Mouse (Mus musculus): ENCODE measurements around the gene Ndufaf3. TPM values are rescaled to one million over a fixed set of nuclear protein-coding genes. Genes with fewer than 3 reads are reported as not detected.
A peak's percentile ranks its signal among the peaks of the same experiment; 100 is the strongest.

Ndufaf3 gene
- polyA plus RNA-seq, 1 experiment from 2014 or later: 37.7 TPM

DNA sequence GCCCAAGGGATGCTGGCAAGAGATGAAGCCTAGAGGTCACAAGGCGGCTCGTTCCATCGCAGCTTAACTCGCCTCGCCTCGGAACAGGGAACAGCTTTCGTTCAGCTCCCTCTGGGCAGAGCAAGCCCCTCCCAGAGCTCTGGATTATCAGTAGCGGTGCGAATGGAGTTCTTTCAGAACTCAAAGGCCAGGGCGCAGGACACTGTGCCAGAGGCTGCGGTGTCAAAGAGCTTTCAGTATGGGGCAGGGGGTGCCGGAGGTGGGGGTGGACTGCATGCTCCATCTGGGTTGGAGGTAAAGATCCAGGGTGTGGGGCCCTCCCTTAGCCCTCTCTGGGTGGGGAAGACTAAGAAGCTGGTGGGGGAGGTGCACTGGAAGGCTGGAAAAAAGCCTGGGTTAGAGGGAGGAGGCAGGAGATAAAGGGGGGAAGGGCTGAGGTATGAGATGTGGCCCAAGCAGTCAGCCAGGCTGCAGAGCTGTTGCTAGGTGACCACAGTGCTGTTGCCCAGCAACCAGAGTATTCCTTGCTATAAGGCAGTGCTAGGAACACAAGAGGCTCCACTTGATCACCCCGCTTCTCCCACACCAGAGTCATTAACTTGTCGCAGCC lies 20.4 kb upstream of the Ndufaf3 start:
- 0 out of 2 replicates have a peak overlapping the region, but pooled peaks have one; percentile 4 for H3K4me3 ChIP-seq (replicated peaks)
- ATAC-seq: peak; percentile 93
- H3K9ac ChIP-seq: no peak overlapping the region; the same call in 1 of the 2 replicates
- no peaks in the 10 kb centered on the region for H3K27me3 ChIP-seq (replicated peaks)
- H3K4me1 ChIP-seq (replicated peaks): peaks cover 22% of the 10 kb centered on the region
- no peaks in the 10 kb centered on the region for H3K36me3 ChIP-seq
- peak overlapping the region; percentile 52 for H3K4me2 ChIP-seq (replicated peaks)
- H3K27ac ChIP-seq: peak overlapping the region; percentile 68
- WGBS: 10% methylated on average over 14 of the region's 14 CpGs
- no peaks in the 10 kb centered on the region for H3K9me3 ChIP-seq

GRCm38 (mm10) chr9:108579344-108579690 lies 12.1 kb upstream of the Ndufaf3 start:
- no peaks in the 10 kb centered on the region for H3K9me3 ChIP-seq
- H3K9ac ChIP-seq: peak overlapping the region; percentile 83
- H3K27me3 ChIP-seq (replicated peaks): no peaks in the 10 kb centered on the region
- H3K4me2 ChIP-seq (replicated peaks): peak overlapping the region; percentile 80
- 48% methylated on average over 5 of the region's 5 CpGs for WGBS
- peak overlapping the region; percentile 72; the same call in 1 of the 2 replicates for H3K4me3 ChIP-seq (replicated peaks)
- no peak; the same call in 1 of the 2 replicates for ATAC-seq
- H3K36me3 ChIP-seq: peaks cover 9% of the 10 kb centered on the region; the same call in 1 of the 2 replicates
- peak overlapping the region; percentile 92 for H3K27ac ChIP-seq
- H3K4me1 ChIP-seq (replicated peaks): peaks cover 21% of the 10 kb centered on the region

GRCm38 (mm10) chr9:108578545-108579343 lies 11.5 kb upstream of the Ndufaf3 start, which contains the start of gene Wdr6:
Gene Wdr6, minus strand, starts transcription at chr9:108578739.
- no peaks in the 10 kb centered on the region for H3K27me3 ChIP-seq (replicated peaks)
- WGBS: 5% methylated on average over 51 of the region's 51 CpGs
- H3K4me1 ChIP-seq (replicated peaks): peaks cover 26% of the 10 kb centered on the region
- H3K9ac ChIP-seq: peak within 1 kb of the TSS; percentile 83
- peak; percentile 98 for ATAC-seq
- H3K9me3 ChIP-seq: no peaks in the 10 kb centered on the region
- H3K4me2 ChIP-seq (replicated peaks): peak within 1 kb of the TSS; percentile 80
- peak within 1 kb of the TSS; percentile 72 for H3K4me3 ChIP-seq (replicated peaks)
- H3K27ac ChIP-seq: peak within 1 kb of the TSS; percentile 92
- peaks cover 15% of the 10 kb centered on the region; the same call in 1 of the 2 replicates for H3K36me3 ChIP-seq

GRCm38 (mm10) chr9:108577934-108578544 lies 10.8 kb upstream of the Ndufaf3 start:
- no peaks in the 10 kb centered on the region for H3K27me3 ChIP-seq (replicated peaks)
- peak; percentile 18 for ATAC-seq
- H3K9me3 ChIP-seq: no peaks in the 10 kb centered on the region
- under 1% methylated on average over 24 of the region's 24 CpGs for WGBS
- peaks cover 26% of the 10 kb centered on the region for H3K4me1 ChIP-seq (replicated peaks)
- peak overlapping the region; percentile 80 for H3K4me2 ChIP-seq (replicated peaks)
- H3K36me3 ChIP-seq: peaks cover 20% of the 10 kb centered on the region
- peak overlapping the region; percentile 83 for H3K9ac ChIP-seq
- H3K27ac ChIP-seq: peak overlapping the region; percentile 92
- H3K4me3 ChIP-seq (replicated peaks): peak overlapping the region; percentile 72

GRCm38 (mm10) chr9:108577025-108577424 lies 9.8 kb upstream of the Ndufaf3 start:
- 33% methylated on average over 6 of the region's 6 CpGs for WGBS
- Histone ChIP-seq H3K27me3 (replicated peaks) (no peaks in the 10 kb centered on the region), H3K27ac (no peak overlapping the region), H3K4me3 (replicated peaks) (peak overlapping the region; percentile 72), H3K4me2 (replicated peaks) (peak overlapping the region; percentile 80), H3K9me3 (no peaks in the 10 kb centered on the region), H3K9ac (0 out of 2 replicates have a peak overlapping the region, but pooled peaks have one; percentile 83), H3K36me3 (peaks cover 30% of the 10 kb centered on the region), H3K4me1 (replicated peaks) (peaks cover 26% of the 10 kb centered on the region)
- no peak for ATAC-seq

- Histone ChIP-seq H3K27me3 (replicated peaks) (no peaks in the 10 kb centered on the region), H3K36me3 (peaks cover 40% of the 10 kb centered on the region), H3K27ac (no peak overlapping the region), H3K9ac (no peak overlapping the region), H3K4me2 (replicated peaks) (no peak overlapping the region), H3K4me3 (replicated peaks) (no peak overlapping the region), H3K4me1 (replicated peaks) (peaks cover 26% of the 10 kb centered on the region), H3K9me3 (no peaks in the 10 kb centered on the region)
- ATAC-seq: no peak
- 83% methylated on average over 37 of the region's 37 CpGs for WGBS
Measured at GRCm38 (mm10) chr9:108575321-108576297, 8.4 kb upstream of the Ndufaf3 start.

GRCm38 (mm10) chr9:108574921-108575320 lies 7.7 kb upstream of the Ndufaf3 start:
- no peak overlapping the region for H3K9ac ChIP-seq
- H3K27ac ChIP-seq: no peak overlapping the region
- no peak overlapping the region for H3K4me2 ChIP-seq (replicated peaks)
- H3K27me3 ChIP-seq (replicated peaks): no peaks in the 10 kb centered on the region
- peaks cover 40% of the 10 kb centered on the region for H3K36me3 ChIP-seq
- H3K9me3 ChIP-seq: no peaks in the 10 kb centered on the region
- H3K4me1 ChIP-seq (replicated peaks): peaks cover 31% of the 10 kb centered on the region
- ATAC-seq: no peak
- 88% methylated on average over 12 of the region's 12 CpGs for WGBS
- no peak overlapping the region for H3K4me3 ChIP-seq (replicated peaks)

GRCm38 (mm10) chr9:108573774-108574690 lies 6.8 kb upstream of the Ndufaf3 start:
- peaks cover 27% of the 10 kb centered on the region for H3K4me1 ChIP-seq (replicated peaks)
- H3K27ac ChIP-seq: no peak overlapping the region
- H3K4me2 ChIP-seq (replicated peaks): no peak overlapping the region
- no peak overlapping the region for H3K4me3 ChIP-seq (replicated peaks)
- no peaks in the 10 kb centered on the region for H3K9me3 ChIP-seq
- H3K9ac ChIP-seq: no peak overlapping the region
- H3K36me3 ChIP-seq: peaks cover 40% of the 10 kb centered on the region
- no peaks in the 10 kb centered on the region for H3K27me3 ChIP-seq (replicated peaks)
- ATAC-seq: no peak
- WGBS: 55% methylated on average over 26 of the region's 26 CpGs

- WGBS: 69% methylated on average over 10 of the region's 10 CpGs
- Histone ChIP-seq H3K4me2 (replicated peaks) (no peak overlapping the region), H3K4me1 (replicated peaks) (peaks cover 31% of the 10 kb centered on the region), H3K9me3 (no peaks in the 10 kb centered on the region), H3K27ac (no peak overlapping the region), H3K4me3 (replicated peaks) (no peak overlapping the region), H3K9ac (no peak overlapping the region), H3K36me3 (peaks cover 40% of the 10 kb centered on the region), H3K27me3 (replicated peaks) (no peaks in the 10 kb centered on the region)
- no peak for ATAC-seq
Measured at GRCm38 (mm10) chr9:108572321-108572720, 5.1 kb upstream of the Ndufaf3 start.

DNA sequence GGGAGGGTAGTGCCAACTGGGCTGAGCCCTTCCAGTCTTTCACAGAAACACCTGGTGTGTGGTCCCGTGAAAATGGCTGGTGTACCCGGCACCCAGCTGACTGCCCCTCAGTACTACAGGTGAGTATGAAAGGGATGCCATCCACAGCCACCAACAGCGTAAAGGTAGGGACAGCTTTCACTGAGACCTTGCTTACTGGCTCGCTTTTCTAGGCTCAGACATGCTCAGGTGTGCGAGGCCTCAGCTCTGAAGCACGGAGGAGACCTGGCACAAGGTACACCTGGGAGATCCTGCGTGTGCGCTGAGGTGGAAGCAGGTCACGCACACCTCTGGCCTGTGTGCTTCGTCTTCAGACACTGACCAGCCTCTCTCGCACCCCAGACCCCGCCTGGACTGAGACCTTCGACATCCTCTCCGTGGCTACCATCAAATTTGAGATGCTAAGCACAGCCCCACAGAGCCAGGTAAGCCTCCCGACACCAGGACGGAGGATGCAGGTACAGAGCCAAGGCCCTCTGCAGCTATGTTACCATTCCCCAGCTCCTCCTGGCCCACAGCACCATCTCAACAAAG lies 4.3 kb upstream of the Ndufaf3 start:
- H3K9ac ChIP-seq: no peak overlapping the region
- ATAC-seq: no peak
- peaks cover 39% of the 10 kb centered on the region for H3K36me3 ChIP-seq
- no peak overlapping the region for H3K4me2 ChIP-seq (replicated peaks)
- no peaks in the 10 kb centered on the region for H3K9me3 ChIP-seq
- no peak overlapping the region for H3K4me3 ChIP-seq (replicated peaks)
- H3K4me1 ChIP-seq (replicated peaks): peaks cover 23% of the 10 kb centered on the region
- WGBS: 89% methylated on average over 16 of the region's 16 CpGs
- no peak overlapping the region for H3K27ac ChIP-seq
- H3K27me3 ChIP-seq (replicated peaks): no peaks in the 10 kb centered on the region
